Mouse (Mus musculus): ENCODE measurements around the gene Tmem274.

Gene Tmem274

DNA sequence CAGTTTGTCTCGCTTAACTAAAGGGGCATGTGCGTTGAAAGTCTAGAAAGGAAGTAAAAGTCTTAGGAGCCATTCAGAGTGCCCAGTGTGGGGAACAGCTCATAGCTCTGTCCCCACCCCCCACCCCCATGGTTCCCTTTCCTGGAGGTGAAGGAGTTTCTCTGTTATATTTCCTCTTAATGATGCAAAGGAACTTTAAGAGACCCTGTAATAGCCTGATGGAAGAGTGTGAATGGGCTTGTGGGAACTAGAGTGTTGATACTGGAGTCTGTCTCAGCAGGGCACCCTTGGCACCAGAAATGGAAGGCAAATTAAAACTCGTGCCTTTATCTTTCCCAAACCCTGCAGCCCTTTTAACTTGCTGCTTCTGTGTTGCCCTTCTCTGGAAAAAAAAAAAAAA, 27.7 kb downstream of the Tmem274 start:
- POLR2A ChIA-PET: interaction anchor here (0.6 to 1.9 kb wide), 14 partner anchors 11 to 1762 kb away, joined by 3 to 6 read pairs (median 3); partner anchors contain the start of gene Kif1b (in 1 of the 4)

DNA sequence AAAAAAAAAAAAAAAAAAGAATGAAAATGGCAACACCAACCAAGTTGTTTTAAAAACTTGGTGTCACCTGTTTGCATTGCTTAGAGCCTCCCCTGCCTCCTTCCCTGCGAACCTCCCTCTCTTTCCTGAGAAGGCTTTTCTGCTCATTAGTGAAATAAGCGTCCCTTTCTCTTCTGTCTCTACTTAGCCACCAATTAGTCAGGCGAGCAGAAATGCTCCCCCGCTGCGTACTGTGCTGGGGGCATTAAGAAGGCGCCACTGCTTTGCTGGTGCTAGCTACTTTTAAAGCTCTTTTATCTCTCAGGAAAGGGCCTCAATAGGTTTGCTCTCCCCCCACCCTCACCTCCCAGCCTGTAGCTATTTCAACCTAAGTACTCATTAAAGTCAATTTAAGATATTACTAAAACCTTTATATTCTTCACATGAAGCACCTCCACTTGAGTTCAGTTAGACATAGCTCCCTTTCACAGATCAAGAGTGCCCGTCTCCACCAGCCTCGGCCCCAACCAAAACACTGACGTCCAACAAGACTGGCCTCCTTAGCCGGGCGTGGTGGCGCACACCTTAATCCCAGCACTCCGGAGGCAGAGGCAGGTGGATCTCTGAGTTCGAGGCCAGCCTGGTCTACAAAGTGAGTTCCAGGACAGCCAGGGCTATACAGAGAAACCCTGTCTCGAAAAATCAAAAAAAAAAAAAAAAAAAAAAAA, 28.2 kb downstream of the Tmem274 start:
- ChIA-PET POLR2A (interaction anchor here in 2 of 4 experiments (0.6 to 1.9 kb wide), 13 partner anchors 8 to 732 kb away, joined by 3 to 6 read pairs (median 3); partner anchors contain the start of gene Kif1b (in 1 of the 2)), CTCF (interaction anchor here in 3 of 4 experiments (0.9 to 2.9 kb wide), 4 partner anchors 38 to 51 kb away, joined by 3 to 11 read pairs (median 3); partner anchors contain the start of gene Rbp7 (in 1 of the 3))

More for the DNA sequence above, 27.7 kb downstream of the Tmem274 start:
- CTCF ChIA-PET: interaction anchor here in 3 of 4 experiments (0.9 to 2.9 kb wide), 4 partner anchors 38 to 50 kb away, joined by 3 to 11 read pairs (median 3); partner anchors contain the start of gene Rbp7 (in 1 of the 3)

DNA sequence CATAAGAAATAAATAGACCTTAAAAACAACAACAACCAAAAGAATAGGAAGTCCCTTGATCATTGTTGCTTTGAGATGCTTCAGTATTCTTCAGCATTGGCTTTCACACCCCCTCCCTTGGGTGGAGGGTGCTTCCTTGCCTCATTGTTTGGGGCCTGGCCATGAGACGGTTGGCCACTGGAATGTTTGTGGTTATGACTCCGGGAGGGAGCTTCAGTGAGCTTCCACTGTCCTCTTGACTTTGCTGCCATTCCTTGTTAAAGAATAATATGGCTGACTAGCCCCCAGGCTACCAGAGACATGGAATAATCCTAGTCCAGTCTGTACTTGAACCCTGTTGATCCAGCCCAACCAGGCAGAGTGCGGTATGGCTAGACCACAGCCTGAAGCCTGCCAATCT, 29.7 kb downstream of the Tmem274 start:
- ChIA-PET POLR2A (interaction anchor here in 2 of 4 experiments (0.6 to 1.5 kb wide), 6 partner anchors 9 to 141 kb away, joined by 3 to 6 read pairs (median 4); partner anchors contain the start of gene Tmem274 (in 1 of the 2)), CTCF (interaction anchor here in 1 of 4 experiments (0.6 kb wide), 3 partner anchors 56 to 542 kb away, joined by 3 to 5 read pairs (median 3); no protein-coding TSS in a partner anchor)

DNA sequence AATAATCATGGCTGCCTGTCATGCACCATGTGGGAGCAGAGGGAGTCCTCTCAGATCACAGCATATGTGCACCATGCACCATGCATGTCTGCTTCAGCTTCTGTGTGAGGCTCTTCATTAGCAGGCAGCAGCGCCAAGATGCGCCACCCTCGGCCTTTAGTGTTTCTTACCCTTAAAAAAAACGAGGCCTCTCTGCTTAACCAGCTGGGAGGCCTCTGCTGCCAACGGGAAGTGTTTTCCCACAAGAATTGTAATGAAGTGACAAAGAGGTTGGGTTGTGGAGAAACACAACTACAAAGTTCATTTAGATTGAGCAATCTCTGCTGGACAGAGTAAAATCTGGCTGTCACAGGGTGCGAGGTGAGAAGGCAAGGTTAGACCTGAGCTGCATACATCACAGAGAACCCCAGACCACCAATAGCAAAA, 34.1 kb downstream of the Tmem274 start:
- CTCF ChIA-PET: interaction anchor here in 1 of 4 experiments (1.9 kb wide), 1 partner anchor 32 kb away, joined by 9 read pairs; no protein-coding TSS in a partner anchor
- POLR2A ChIA-PET: interaction anchor here in 3 of 4 experiments (0.6 to 1.3 kb wide), 4 partner anchors 10 to 109 kb away, joined by 3 to 4 read pairs (median 4); no protein-coding TSS in a partner anchor

GRCm38 (mm10) chr4:149512072-149512471, 34.9 kb downstream of the Tmem274 start:
- POLR2A ChIA-PET: interaction anchor here in 1 of 4 experiments (1.3 kb wide), 1 partner anchor 23 kb away, joined by 3 read pairs; no protein-coding TSS in a partner anchor
- CTCF ChIA-PET: interaction anchor here in 1 of 4 experiments (1.9 kb wide), 1 partner anchor 31 kb away, joined by 9 read pairs; no protein-coding TSS in a partner anchor

DNA sequence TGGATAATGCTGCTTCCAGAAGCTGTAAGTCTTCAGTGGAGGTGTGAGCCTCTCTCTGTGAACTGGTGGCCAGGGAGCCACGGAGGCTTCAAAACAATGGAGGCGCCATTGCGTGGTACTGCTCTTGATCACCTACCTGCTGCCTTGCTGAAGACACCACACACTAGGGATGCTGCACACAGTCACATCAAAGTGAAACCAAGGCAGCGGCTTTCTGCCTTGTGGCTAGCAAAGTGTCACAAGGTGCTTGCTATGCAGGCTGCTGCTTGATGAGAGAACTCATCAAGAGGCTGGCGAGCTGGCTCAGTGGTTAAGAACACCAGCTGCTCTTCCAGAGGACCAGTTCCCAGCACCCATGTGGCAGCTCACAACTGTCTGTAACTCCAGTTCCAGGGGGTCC, 38.5 kb downstream of the Tmem274 start:
- CTCF ChIA-PET: interaction anchor here in 1 of 4 experiments (1.3 kb wide), 1 partner anchor 62 kb away, joined by 3 read pairs; no protein-coding TSS in a partner anchor
- POLR2A ChIA-PET: interaction anchor here in 3 of 4 experiments (0.6 to 1.3 kb wide), 11 partner anchors 8 to 736 kb away, joined by 3 to 4 read pairs (median 3); no protein-coding TSS in a partner anchor

GRCm38 (mm10) chr4:149517868-149518340, 40.7 kb downstream of the Tmem274 start, which contains the start of gene Ctnnbip1:
TSS of gene Ctnnbip1 (plus strand) at chr4:149518236.
- ChIA-PET POLR2A (interaction anchor here in 1 of 4 experiments (1.4 kb wide), 1 partner anchor 10 kb away, joined by 5 read pairs; no protein-coding TSS in a partner anchor), CTCF (no interaction called here)

- CTCF ChIA-PET: no interaction called here
- POLR2A ChIA-PET: interaction anchor here in 2 of 4 experiments (0.9 to 1.4 kb wide), 2 partner anchors 9 to 14 kb away, joined by 4 to 5 read pairs; no protein-coding TSS in a partner anchor
Measured at GRCm38 (mm10) chr4:149518351-149519220, 41.4 kb downstream of the Tmem274 start.

- ChIA-PET CTCF (interaction anchor here in 1 of 4 experiments (1.3 kb wide), 1 partner anchor 70 kb away, joined by 3 read pairs; no protein-coding TSS in a partner anchor), POLR2A (interaction anchor here in 2 of 4 experiments (0.6 to 1.0 kb wide), 4 partner anchors 11 to 348 kb away, joined by 3 to 4 read pairs (median 3); no protein-coding TSS in a partner anchor)
Measured at GRCm38 (mm10) chr4:149521258-149521657, 44.1 kb downstream of the Tmem274 start.

DNA sequence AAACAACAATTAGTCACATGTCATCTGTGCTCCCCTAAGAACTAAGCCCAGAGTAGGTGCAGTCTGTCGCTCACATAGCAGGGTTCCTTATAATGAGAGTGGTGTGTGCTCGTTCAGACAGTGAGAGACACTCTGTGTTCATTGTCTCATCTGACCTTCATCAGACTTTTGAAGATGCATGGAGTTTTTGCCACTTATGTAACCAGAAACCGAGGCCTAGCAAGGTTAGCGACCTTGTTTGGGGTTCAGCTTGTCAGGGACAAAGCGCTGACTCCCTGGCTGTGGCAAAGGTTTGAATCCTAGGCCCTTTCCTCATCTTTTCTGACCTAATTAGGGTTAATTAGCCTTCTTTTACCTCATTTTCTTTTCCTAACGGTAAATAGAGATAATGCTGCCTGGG, 46.8 kb downstream of the Tmem274 start:
- POLR2A ChIA-PET: interaction anchor here in 2 of 4 experiments (0.7 to 1.8 kb wide), 4 partner anchors 12 to 78 kb away, joined by 4 to 7 read pairs (median 4); no protein-coding TSS in a partner anchor
- CTCF ChIA-PET: interaction anchor here in 2 of 4 experiments (0.6 to 1.7 kb wide), 3 partner anchors 71 to 380 kb away, joined by 3 read pairs; no protein-coding TSS in a partner anchor

- CTCF ChIA-PET: no interaction called here
Measured at GRCm38 (mm10) chr4:149525170-149525569, 48.0 kb downstream of the Tmem274 start.

DNA sequence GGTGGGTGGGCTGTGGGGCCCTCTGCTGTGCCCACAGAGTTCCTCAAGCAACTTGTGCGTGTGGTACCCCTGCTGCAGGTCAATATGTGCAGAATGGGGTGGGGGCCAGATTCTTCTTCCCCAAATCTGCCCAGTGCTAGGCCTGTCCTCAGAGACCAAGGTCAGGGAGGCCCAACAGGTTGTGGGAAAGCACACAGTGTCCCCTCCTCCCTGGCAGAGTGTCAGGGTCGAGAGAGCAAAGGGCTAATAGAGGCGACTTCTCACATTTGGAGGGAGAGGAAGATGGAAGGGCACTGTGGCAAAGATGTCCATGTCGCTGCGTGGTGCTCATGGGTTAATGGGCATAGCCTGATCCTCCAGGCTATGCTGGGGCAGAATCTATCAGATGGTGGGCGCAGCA, 48.6 kb downstream of the Tmem274 start:
- POLR2A ChIA-PET: interaction anchor here in 3 of 4 experiments (0.7 to 1.2 kb wide), 6 partner anchors 10 to 292 kb away, joined by 3 to 6 read pairs (median 4); no protein-coding TSS in a partner anchor
- CTCF ChIA-PET: interaction anchor here in 1 of 4 experiments (1.2 kb wide), 1 partner anchor 17 kb away, joined by 6 read pairs; no protein-coding TSS in a partner anchor

More at GRCm38 (mm10) chr4:149525170-149525569, 48.0 kb downstream of the Tmem274 start:
- POLR2A ChIA-PET: no interaction called here

- ChIA-PET POLR2A (interaction anchor here (0.5 to 1.2 kb wide), 9 partner anchors 9 to 814 kb away, joined by 3 to 6 read pairs (median 4); no protein-coding TSS in a partner anchor), CTCF (interaction anchor here in 1 of 4 experiments (1.2 kb wide), 1 partner anchor 17 kb away, joined by 6 read pairs; no protein-coding TSS in a partner anchor)
Measured at GRCm38 (mm10) chr4:149526330-149526729, 49.2 kb downstream of the Tmem274 start.

- POLR2A ChIA-PET: interaction anchor here in 2 of 4 experiments (0.6 to 1.2 kb wide), 6 partner anchors 9 to 822 kb away, joined by 3 to 6 read pairs (median 4); no protein-coding TSS in a partner anchor
- CTCF ChIA-PET: interaction anchor here in 2 of 4 experiments (1.0 to 3.2 kb wide), 4 partner anchors 15 to 65 kb away, joined by 3 to 13 read pairs (median 4); no protein-coding TSS in a partner anchor
Measured at GRCm38 (mm10) chr4:149527621-149528354, 50.6 kb downstream of the Tmem274 start.

DNA sequence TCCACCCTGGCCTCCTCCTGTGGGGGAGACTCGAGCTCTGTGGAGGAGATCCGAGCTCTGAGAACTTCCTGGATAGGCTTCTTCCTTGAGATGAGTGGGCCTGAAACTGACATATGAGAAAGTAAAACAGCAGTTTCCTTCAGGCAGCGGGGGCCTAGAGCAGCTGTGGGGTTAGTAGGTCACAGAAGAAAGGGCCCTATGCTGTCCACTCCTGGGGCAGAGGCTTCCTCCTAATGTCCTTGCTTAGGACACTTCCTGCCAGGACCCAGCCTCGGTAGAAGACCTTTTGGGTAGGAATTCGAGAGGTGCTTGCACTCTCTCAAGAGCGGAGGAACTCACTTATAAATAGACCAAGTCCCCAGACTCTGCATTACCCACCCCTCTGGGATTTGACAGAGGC, 52.5 kb downstream of the Tmem274 start:
- CTCF ChIA-PET: interaction anchor here in 3 of 4 experiments (0.7 to 3.2 kb wide), 4 partner anchors 13 to 548 kb away, joined by 3 to 13 read pairs (median 4); no protein-coding TSS in a partner anchor
- POLR2A ChIA-PET: interaction anchor here in 2 of 4 experiments (0.7 to 1.0 kb wide), 3 partner anchors 9 to 383 kb away, joined by 3 to 4 read pairs (median 3); no protein-coding TSS in a partner anchor

All from embryonic stem cell, embryonic (primary cell).